Mouse (Mus musculus) lung, postnatal 4 days (tissue): ENCODE measurements at regions not wholly inside any gene's neighbourhood (a gene's known extent, or its start where the extent isn't known, plus 50 kb on each side); places are given as distances from the start of the nearest gene placed in this dataset.
A peak's percentile ranks its signal among the peaks of the same experiment; 100 is the strongest.

Experiments used
- DNase-seq, 2 experiments: peaks; one replicate each; pipeline ENCODE4 v3.0.0; 2021

GRCm38 (mm10) chr11:27833736-27834135, 505.9 kb downstream of the Gm6685 start:
- DNase-seq: no peak

DNA sequence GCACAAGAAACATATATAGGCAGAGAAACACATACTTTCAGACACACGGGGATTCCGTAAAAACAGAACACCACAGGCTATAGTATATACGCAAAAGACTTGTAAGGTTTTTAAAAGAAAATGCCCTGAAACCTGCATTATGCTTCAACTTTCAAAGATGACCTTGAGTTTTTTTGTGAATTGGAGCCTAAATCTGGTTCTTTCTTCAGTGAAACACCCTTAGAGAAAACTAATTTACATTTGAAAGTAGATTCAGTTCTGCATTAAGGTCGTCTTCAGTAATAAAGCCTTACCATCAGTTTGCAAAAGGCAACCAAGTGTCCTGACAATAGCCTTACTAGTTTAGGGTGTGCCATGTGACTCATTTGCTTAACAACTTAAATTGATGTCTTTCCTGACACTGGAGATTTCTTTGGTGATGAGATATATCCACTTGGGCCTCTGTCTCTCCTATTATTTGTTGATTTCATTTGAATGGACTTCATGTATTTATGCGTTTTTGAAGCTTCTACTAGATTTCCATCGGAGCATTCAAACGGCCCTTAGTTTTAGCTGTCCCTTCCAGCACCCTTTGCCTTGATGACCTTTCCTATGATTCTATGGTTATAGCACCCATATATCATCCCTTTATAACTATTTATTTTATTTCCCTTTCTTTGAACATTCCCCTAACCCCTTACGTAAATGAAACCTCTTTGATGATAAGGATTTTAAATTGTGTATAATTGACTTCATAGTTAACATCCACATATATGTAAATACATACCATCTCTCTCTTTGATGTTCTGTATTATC, 539.6 kb downstream of the Gm6685 start:
- DNase-seq: no peak

GRCm38 (mm10) chr11:27753913-27754218, 585.8 kb downstream of the Gm6685 start:
- DNase-seq: no peak

DNA sequence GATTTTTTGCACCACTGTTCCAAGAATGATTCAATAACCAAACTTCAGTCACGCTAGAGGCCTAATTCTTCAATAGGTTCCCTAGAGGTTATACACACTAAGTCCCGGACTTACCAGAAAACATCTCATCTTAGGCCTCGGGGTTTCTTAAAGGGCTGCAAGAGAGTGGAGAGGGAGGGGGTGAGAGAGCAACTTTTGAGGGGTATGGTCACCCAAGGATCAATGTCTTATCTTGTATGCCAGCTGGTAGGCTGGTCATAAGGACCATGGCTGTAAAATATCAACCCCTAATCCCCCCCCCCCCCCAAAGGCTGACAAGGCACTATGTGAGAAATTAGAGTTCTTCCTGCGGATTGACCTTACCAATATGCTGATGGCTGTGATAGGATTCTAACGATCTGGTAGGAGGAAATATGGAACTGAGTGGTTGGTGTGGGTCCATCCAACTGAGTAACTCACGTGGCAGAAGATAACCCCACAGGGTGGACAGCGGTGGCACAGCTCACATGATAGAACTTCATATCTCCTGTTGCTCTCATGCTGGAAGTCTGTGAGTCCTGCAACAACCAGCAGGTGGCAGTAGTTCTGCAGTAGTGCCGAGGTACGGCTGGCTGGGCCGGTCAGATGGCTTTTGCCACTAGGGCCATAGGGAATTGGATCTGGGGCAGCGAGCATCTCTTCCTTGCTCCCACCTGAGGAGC, 586.3 kb downstream of the Gm6685 start:
- peak; percentile 11 to 22 for DNase-seq

GRCm38 (mm10) chr11:27726109-27726508, 613.6 kb downstream of the Gm6685 start:
- DNase-seq: no peak

DNA sequence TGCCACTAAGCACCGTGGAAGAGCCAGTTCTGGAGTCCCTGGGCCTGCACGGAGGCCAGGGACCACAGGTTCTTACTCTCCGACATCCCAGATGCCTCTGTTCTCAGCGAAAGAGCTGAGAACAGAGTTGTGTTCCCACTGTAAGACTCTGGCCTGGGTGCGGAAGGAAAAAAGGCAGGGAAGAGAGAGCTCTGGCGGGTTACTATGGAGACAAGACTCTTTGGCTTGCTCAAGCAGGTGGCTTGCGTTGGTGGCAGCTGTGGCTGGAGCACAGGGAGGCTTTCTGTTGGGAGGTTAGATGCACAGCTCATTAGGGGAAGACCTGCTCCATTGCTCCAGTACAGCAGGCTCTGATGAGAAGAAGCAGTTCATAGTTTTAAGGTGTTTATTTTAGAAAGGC, 618.3 kb downstream of the Gm6685 start:
- DNase-seq: no peak

GRCm38 (mm10) chr11:27672436-27672835, 667.2 kb downstream of the Gm6685 start:
- DNase-seq: no peak
